Mouse (Mus musculus) G1E (cell line): Measurements from ENCODE around the gene Tet1. TPM values are rescaled to one million over a fixed set of nuclear protein-coding genes. Genes with fewer than 3 reads are reported as not detected.

ENCODE experiments used
- ATAC-seq: 2 replicates; pipeline ENCODE4 v1.8.0; 2016; ENCODE audit warnings: mild to moderate bottlenecking; ENCODE audit not compliant: insufficient number of reproducible peaks, poor library complexity, low FRiP score, severe bottlenecking; ENCODE audit errors: extremely low read depth
- DNase-seq: peaks from one replicate; pipeline ENCODE4 v3.0.0; 2012; ENCODE audit warnings: low spot score
- H3K27me3 ChIP-seq: 2 replicates; pipeline ENCODE4 v1.6.1; 2012; ENCODE audit warnings: mild to moderate bottlenecking, low read length, inconsistent platforms; ENCODE audit not compliant: insufficient read depth
- H3K36me3 ChIP-seq: replicated peaks from 2 replicates; pipeline ENCODE3; 2012; ENCODE audit warnings: mild to moderate bottlenecking, inconsistent platforms
- H3K4me1 ChIP-seq: 2 replicates; pipeline ENCODE4 v1.6.1; 2012; ENCODE audit warnings: low read depth, low read length, inconsistent platforms, mixed read lengths; ENCODE audit not compliant: insufficient read depth
- H3K4me3 ChIP-seq: 2 replicates; pipeline ENCODE4 v1.5.1; 2012; ENCODE audit warnings: low read depth, mild to moderate bottlenecking, inconsistent platforms, low read length, moderate library complexity, mixed read lengths
- H3K9me3 ChIP-seq: replicated peaks from 2 replicates; pipeline ENCODE4 v1.6.1; 2012; ENCODE audit warnings: inconsistent platforms
- CTCF ChIP-seq: IDR thresholded peaks from 2 replicates; pipeline ENCODE4 v1.5.1; 2012; ENCODE audit warnings: low read depth, low read length, inconsistent platforms, mixed read lengths
- GATA1 ChIP-seq: IDR thresholded peaks from 2 replicates; pipeline ENCODE4 v1.6.1; 2012; ENCODE audit warnings: borderline replicate concordance, low read length, inconsistent platforms, mixed read lengths
- GATA2 ChIP-seq: IDR thresholded peaks from 2 replicates; pipeline ENCODE4 v1.6.1; 2012; ENCODE audit warnings: low read depth, low read length, inconsistent platforms, borderline replicate concordance
- POLR2AphosphoS5 ChIP-seq: IDR thresholded peaks from 2 replicates; pipeline ENCODE4 v1.6.1; 2012; ENCODE audit warnings: low read depth, low read length, inconsistent platforms; ENCODE audit not compliant: insufficient replicate concordance
- TAL1 ChIP-seq: conservative IDR thresholded peaks from 2 replicates; pipeline ENCODE4 v1.6.1; 2012; ENCODE audit warnings: low read depth, low read length, inconsistent platforms, mixed read lengths
- polyA plus RNA-seq: library from polyadenylated mRNA; stranded (reverse); fragments of >175 nt; gene quantifications from 2 replicates; pipeline ENCODE4 v1.2.3, GENCODE M21; 2012
- total RNA-seq, 2 experiments: library from RNA; stranded (forward) in 1 of 2; stranded (reverse) in 1 of 2; fragments of 200-1000 nt in 1 of 2; fragments of >200 nt in 1 of 2; fragmentation: Nextera tagmentation in 1 of 2; gene quantifications; 2 replicates each; pipeline ENCODE4 v1.2.3; 2014 to 2017

Gene Tet1
- total and polyA plus RNA-seq, 3 experiments: 0.44 TPM; not detected in 2

DNA sequence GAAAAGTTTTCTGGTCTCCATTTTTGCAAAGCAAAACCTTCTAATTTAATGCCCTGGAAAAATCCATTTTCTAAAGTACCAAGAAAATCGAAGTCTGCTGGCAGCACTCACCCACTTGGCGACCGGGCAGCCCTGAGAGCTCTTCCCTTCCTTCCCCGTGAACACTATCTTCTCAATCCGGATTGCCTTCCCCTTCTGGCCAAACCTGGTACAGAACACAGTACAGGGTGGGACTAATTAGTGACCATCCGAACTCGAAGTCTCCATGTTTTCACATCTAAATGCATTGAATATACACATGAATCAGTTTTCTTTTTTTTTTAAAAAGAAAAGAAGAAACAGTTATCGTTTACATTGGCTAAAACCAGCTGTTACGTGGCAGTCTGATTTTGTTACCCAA lies 76.0 kb downstream of the Tet1 start:
- H3K9me3 ChIP-seq: no peaks in the 10 kb centered on the region
- no peak overlapping the region for H3K4me3 ChIP-seq
- H3K4me1 ChIP-seq: no peaks in the 10 kb centered on the region
- no peak for ATAC-seq
- H3K36me3 ChIP-seq: no peaks in the 10 kb centered on the region
- H3K27me3 ChIP-seq: 0 out of 2 replicates have a peak, but pooled peaks cover 2% of the 10 kb centered on the region
- no peak for DNase-seq
- no peak for TF ChIP-seq GATA1
- TF ChIP-seq CTCF: no peak
- TF ChIP-seq GATA2: no peak

DNA sequence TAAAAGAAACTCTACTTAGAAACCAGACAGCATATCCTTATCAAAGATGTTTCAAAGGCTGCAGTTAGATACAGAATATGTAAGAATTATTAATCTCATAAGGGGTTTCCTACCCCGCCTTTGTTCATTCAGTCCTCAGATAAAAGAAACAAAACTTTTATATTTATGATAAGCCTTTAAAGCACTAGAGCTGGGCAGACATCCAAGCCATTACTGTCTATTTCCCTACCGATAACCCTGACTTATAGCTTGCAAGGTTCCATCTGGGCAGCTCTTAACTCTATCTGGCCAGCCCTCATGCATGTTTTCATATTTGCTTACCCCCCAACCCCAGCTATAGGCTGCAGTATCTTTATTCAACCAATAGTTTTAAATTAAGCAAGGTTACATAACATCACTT lies 77.2 kb downstream of the Tet1 start:
- Histone ChIP-seq H3K4me1 (no peaks in the 10 kb centered on the region), H3K27me3 (0 out of 2 replicates have a peak, but pooled peaks cover 2% of the 10 kb centered on the region), H3K9me3 (no peaks in the 10 kb centered on the region), H3K36me3 (no peaks in the 10 kb centered on the region), H3K4me3 (no peak overlapping the region)
- TF ChIP-seq POLR2AphosphoS5: no peak
- TF ChIP-seq GATA2: no peak
- DNase-seq (no peak), ATAC-seq (no peak)

DNA sequence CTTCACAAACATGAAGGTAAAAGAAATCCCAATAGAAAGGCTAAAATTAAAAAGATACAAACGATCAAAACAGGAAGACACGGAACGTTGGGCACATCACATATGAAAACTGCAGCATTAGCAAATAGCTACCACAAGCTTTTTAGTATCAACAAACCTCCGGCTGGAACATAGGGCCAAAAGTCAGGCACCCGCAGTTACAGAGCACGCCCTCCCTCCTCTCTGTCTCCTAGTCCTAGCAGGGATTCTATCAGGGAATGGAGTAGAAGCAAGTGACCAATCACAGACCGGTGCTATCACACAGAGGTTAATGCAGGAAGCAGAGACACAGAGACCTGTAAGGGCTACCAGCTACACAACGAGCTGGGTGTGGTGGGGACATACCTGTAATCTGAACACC lies 84.3 kb downstream of the Tet1 start:
- ATAC-seq: no peak
- no peak overlapping the region for H3K4me3 ChIP-seq
- TF ChIP-seq POLR2AphosphoS5 (no peak), TAL1 (no peak)
- H3K36me3 ChIP-seq: no peaks in the 10 kb centered on the region
- no peaks in the 10 kb centered on the region for H3K9me3 ChIP-seq
- DNase-seq: no peak
- H3K27me3 ChIP-seq: 0 out of 2 replicates have a peak, but pooled peaks cover 2% of the 10 kb centered on the region
- no peaks in the 10 kb centered on the region for H3K4me1 ChIP-seq

DNA sequence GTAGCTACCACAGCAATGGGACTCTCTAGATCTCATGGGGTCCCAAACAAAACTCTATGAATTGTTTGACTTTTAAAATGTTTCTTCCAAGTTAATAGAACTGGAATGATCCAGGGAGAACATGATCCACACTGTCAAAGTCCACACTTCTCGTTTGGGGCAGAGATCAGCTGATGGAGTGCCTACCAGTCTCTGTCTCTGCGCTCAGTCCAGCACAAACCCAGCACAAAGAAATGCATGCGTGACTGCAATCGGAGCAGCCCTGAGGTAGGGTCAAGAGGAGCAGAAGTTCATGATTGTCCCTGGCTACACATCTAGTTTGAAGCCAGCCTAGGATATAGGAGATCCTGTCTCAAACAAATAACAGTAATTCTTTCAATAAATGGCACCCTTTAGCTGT lies 85.4 kb downstream of the Tet1 start:
- Histone ChIP-seq H3K4me3 (no peak overlapping the region), H3K36me3 (no peaks in the 10 kb centered on the region), H3K9me3 (no peaks in the 10 kb centered on the region), H3K4me1 (no peaks in the 10 kb centered on the region), H3K27me3 (0 out of 2 replicates have a peak, but pooled peaks cover under 1% of the 10 kb centered on the region)
- ATAC-seq (no peak), DNase-seq (no peak)
- no peak for TF ChIP-seq GATA2
- TF ChIP-seq TAL1: no peak
- no peak for TF ChIP-seq GATA1
- TF ChIP-seq CTCF: no peak
- TF ChIP-seq POLR2AphosphoS5: no peak

DNA sequence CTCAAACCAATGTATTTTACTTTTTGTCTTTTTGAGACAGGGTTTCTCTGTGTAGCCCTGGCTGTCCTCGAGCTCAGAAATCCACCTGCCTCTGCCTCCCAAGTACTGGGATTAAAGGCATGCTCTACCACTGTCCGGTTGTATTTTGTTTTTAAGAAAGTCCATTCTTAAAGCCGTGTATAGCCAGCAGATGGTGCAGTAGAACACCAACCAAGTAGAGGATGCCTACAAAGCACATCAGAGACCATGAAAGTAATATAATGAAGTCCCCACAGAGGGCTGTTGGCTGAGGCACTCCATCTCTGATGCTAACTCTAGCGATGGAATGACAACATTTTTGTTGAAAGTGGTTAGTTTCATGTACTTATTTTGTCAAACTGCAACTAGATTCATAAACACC lies 98.8 kb downstream of the Tet1 start:
- Histone ChIP-seq H3K27me3 (peaks cover 5% of the 10 kb centered on the region; the same call in 1 of the 2 replicates), H3K4me3 (no peak overlapping the region), H3K36me3 (no peaks in the 10 kb centered on the region), H3K9me3 (no peaks in the 10 kb centered on the region), H3K4me1 (no peaks in the 10 kb centered on the region)
- TF ChIP-seq GATA2 (no peak), GATA1 (no peak), TAL1 (no peak), POLR2AphosphoS5 (no peak), CTCF (no peak)
- no peak for DNase-seq
- no peak for ATAC-seq

DNA sequence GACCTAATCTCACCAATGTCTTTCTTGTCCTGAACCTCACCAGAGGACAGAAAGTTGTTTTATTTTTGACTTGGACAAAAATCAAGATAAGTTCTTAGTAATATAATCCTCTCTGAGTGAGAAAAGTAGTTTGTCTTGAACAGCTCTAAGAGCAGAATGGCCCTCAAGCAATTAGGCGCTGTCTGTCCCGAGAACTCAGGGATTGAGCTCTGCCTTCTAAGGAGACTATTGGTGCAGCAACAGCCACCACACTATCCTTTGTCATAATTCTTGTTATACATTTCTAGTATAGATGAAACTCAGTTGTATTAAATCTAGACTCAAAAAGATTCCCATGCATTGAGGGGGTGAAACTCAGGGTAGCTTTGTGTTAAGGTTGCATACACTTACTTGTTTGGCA lies 100.0 kb downstream of the Tet1 start:
- no peak for TF ChIP-seq TAL1
- no peak for TF ChIP-seq GATA1
- TF ChIP-seq POLR2AphosphoS5: no peak
- TF ChIP-seq GATA2: no peak
- Histone ChIP-seq H3K4me1 (no peaks in the 10 kb centered on the region), H3K36me3 (no peaks in the 10 kb centered on the region), H3K9me3 (no peaks in the 10 kb centered on the region), H3K4me3 (no peak overlapping the region), H3K27me3 (peaks cover 5% of the 10 kb centered on the region; the same call in 1 of the 2 replicates)
- no peak for ATAC-seq
- no peak for DNase-seq

DNA sequence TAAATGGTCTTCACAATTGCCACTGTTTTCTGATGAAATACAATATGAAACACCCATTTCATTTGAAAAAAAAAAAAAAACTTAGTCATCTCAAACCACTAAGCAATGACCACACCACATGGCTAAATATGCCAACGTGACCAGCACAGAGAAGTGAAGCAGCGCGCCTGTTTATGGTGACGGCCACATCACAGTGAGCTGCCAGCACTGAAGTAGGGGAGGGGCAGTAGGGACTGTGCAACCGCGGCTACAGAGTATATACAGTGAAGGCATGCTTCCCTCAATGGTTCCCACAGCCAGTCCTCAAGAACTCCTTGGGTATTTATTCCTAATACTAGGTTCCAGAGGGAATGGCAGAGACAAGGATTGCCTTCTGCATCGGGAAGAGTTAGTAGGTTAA lies 100.5 kb downstream of the Tet1 start:
- ATAC-seq: no peak

More for the DNA sequence above, 100.5 kb downstream of the Tet1 start:
- no peak for DNase-seq
- Histone ChIP-seq H3K4me3 (no peak overlapping the region), H3K4me1 (no peaks in the 10 kb centered on the region), H3K9me3 (no peaks in the 10 kb centered on the region), H3K27me3 (peaks cover 5% of the 10 kb centered on the region; the same call in 1 of the 2 replicates), H3K36me3 (no peaks in the 10 kb centered on the region)
- TF ChIP-seq TAL1 (no peak), POLR2AphosphoS5 (no peak), GATA2 (no peak), CTCF (no peak), GATA1 (no peak)
